Mouse (Mus musculus) lung, postnatal 0 days (tissue): Measurements from ENCODE around the gene Dtnbp1. TPM values are rescaled to one million over a fixed set of nuclear protein-coding genes. Genes with fewer than 3 reads are reported as not detected.

ENCODE experiments used
- ATAC-seq: fragments of 200-750 bp; cut with Nextera tagmentation; 2 replicates; pipeline ENCODE4 v1.8.0; 2017; ENCODE audit warnings: moderate library complexity
- DNase-seq: peaks from one replicate; pipeline ENCODE4 v3.0.0-alpha.2; 2016; ENCODE audit warnings: low spot score
- H3K27ac ChIP-seq: fragments of 300-500 bp; sonication (generic); 2 replicates; pipeline ENCODE4 v1.5.1; 2014; ENCODE audit warnings: antibody characterized with exemption, mild to moderate bottlenecking, low read length, mixed read lengths
- H3K27me3 ChIP-seq: fragments of 300-500 bp; sonication (generic); replicated peaks from 2 replicates; pipeline ENCODE4 v1.6.1; 2014; ENCODE audit warnings: low read length, mixed read lengths; ENCODE audit not compliant: insufficient read depth
- H3K36me3 ChIP-seq: fragments of 300-500 bp; sonication (generic); 2 replicates; pipeline ENCODE4 v1.6.1; 2014; ENCODE audit warnings: low read length, mixed read lengths; ENCODE audit not compliant: insufficient read depth
- H3K4me1 ChIP-seq: fragments of 300-500 bp; sonication (generic); 2 replicates; pipeline ENCODE4 v1.6.1; 2014; ENCODE audit warnings: antibody characterized with exemption, low read depth, low read length, mixed read lengths; ENCODE audit not compliant: insufficient read depth
- H3K4me2 ChIP-seq: fragments of 300-500 bp; sonication (generic); replicated peaks from 2 replicates; pipeline ENCODE4 v1.6.1; 2014; ENCODE audit warnings: low read depth, mild to moderate bottlenecking, low read length, moderate library complexity, mixed read lengths
- H3K4me3 ChIP-seq: fragments of 300-500 bp; sonication (generic); 2 replicates; pipeline ENCODE4 v1.5.1; 2014; ENCODE audit warnings: low read depth, low read length
- H3K9ac ChIP-seq: fragments of 300-500 bp; sonication (generic); replicated peaks from 2 replicates; pipeline ENCODE4 v1.6.1; 2014; ENCODE audit warnings: low read depth, mild to moderate bottlenecking
- H3K9me3 ChIP-seq: fragments of 300-500 bp; sonication (generic); 2 replicates; pipeline ENCODE4 v1.6.1; 2016; ENCODE audit warnings: low read length, mixed read lengths
- CTCF ChIP-seq: IDR thresholded peaks from 2 replicates; pipeline ENCODE4 v1.5.1; 2016; ENCODE audit warnings: antibody characterized with exemption, mild to moderate bottlenecking
- EP300 ChIP-seq: IDR thresholded peaks from 2 replicates; pipeline ENCODE4 v1.6.1; 2016; ENCODE audit warnings: antibody characterized with exemption, mild to moderate bottlenecking, control low read depth
- WGBS: fragments of 180-500 bp; shearing (Covaris S2); extraction: QIAGEN DNeasy Blood & Tissue Kit; methylation state at CpG from one replicate; pipeline ENCODE4 v1.1.7; 2014; 5-methylcytosine and 5-hydroxymethylcytosine counted together
- polyA plus RNA-seq: library from polyadenylated mRNA; unstranded; fragments of >200 nt; fragmentation: Nextera tagmentation; extraction: Ambion mirVana; gene quantifications from 2 replicates; pipeline ENCODE4 v1.2.1, GENCODE M21; 2015

Gene Dtnbp1
- polyA plus RNA-seq, 1 experiment from 2014 or later: 60.0 TPM

DNA sequence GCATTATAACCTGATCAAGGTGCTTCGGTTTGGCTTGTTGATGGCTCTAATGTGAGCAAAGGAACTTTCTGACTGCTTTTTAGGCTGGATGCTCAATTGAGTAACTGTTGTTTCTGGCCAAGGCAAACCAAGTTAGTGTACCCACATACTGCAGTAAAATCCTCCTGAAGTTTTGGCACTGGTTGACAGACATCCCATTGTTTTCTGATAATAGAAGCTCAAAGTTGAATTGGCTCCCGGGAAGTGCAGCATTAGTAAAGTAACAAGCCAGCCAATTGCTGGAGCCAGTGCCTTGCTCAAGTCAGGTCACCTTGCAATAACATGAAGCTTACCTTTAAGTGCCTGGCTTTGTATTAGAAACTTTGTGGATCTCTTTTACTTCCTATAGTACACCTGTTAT lies 111.3 kb downstream of the Dtnbp1 start:
- no peaks in the 10 kb centered on the region for H3K36me3 ChIP-seq
- H3K4me2 ChIP-seq: no peak overlapping the region
- no peaks in the 10 kb centered on the region for H3K27me3 ChIP-seq
- 83% methylated on average over 2 of the region's 2 CpGs for WGBS
- no peak for TF ChIP-seq EP300
- TF ChIP-seq CTCF: no peak
- H3K9ac ChIP-seq: no peak overlapping the region
- no peaks in the 10 kb centered on the region; the same call in 1 of the 2 replicates for H3K4me1 ChIP-seq
- DNase-seq: no peak
- no peaks in the 10 kb centered on the region for H3K9me3 ChIP-seq
- H3K4me3 ChIP-seq: no peak overlapping the region
- H3K27ac ChIP-seq: no peak overlapping the region
- ATAC-seq: no peak

DNA sequence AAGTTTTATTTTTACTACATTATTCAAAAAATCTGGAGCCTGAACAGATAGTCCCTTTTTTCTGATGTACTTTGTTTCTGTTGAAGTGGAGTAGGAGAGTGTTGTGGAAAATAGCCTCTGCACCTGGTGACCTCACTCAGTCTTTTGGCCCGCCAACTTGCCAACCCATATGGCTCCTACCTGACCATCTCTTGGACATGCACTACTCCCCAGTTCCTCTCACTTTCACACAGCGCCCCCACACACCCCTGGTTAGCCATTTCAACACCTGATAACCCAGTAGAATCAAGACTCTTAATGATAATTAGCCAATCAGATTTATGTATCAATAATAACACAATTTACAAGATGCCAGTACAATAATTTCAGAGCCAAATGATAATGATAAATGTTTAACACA lies 115.7 kb downstream of the Dtnbp1 start:
- H3K4me3 ChIP-seq: no peak overlapping the region
- TF ChIP-seq CTCF (no peak), EP300 (no peak)
- H3K4me2 ChIP-seq: no peak overlapping the region
- no peak overlapping the region for H3K9ac ChIP-seq
- 96% methylated on average over 2 of the region's 2 CpGs for WGBS
- no peaks in the 10 kb centered on the region for H3K27me3 ChIP-seq
- H3K4me1 ChIP-seq: no peaks in the 10 kb centered on the region; the same call in 1 of the 2 replicates
- ATAC-seq (no peak), DNase-seq (no peak)
- no peaks in the 10 kb centered on the region for H3K9me3 ChIP-seq
- H3K27ac ChIP-seq: no peak overlapping the region
- no peaks in the 10 kb centered on the region for H3K36me3 ChIP-seq

DNA sequence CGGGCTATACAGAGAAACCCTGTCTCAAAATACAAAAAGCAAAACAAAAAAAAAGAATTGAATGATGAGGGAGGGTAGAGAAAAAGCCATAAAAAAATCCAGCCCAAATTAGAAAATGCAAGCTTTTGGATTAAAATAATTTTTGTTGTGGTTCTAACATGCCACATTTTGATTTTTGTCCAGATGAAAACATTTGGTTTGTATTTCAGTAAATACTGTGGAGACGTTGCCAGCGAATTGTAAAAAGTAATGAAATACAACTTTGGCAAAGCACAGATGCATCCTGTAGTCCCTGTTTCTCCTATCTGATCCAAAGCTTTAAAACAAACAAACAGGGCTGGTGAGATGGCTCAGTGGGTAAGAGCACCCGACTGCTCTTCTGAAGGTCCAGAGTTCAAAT lies 120.9 kb downstream of the Dtnbp1 start:
- no peaks in the 10 kb centered on the region for H3K36me3 ChIP-seq
- H3K4me3 ChIP-seq: no peak overlapping the region
- no peak overlapping the region for H3K9ac ChIP-seq
- H3K27ac ChIP-seq: no peak overlapping the region
- no peak for TF ChIP-seq CTCF
- 80% methylated on average over 4 of the region's 4 CpGs for WGBS
- no peaks in the 10 kb centered on the region for H3K27me3 ChIP-seq
- no peaks in the 10 kb centered on the region; the same call in 1 of the 2 replicates for H3K4me1 ChIP-seq
- H3K4me2 ChIP-seq: no peak overlapping the region
- ATAC-seq (no peak), DNase-seq (no peak)
- no peaks in the 10 kb centered on the region for H3K9me3 ChIP-seq

DNA sequence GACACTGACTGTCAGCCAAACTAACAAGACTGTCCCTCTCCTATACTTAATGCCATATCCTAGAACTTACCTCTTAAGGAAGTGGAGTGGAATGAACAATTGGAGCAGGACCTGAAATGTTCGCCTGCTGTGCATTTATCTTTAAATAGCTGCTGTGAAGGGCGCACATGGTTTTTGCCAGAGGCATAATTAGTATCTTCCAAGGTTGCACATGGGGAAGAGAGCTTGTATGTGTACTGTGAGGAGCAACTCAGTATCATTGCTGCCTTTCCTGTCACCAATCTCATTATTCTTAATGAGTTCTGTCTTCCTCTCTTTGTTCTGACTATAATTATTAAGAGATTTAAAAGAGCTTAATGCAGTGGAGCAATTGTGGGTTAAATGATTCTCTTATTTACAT lies 125.1 kb downstream of the Dtnbp1 start:
- WGBS: 78% methylated on average over 2 of the region's 2 CpGs
- no peak for DNase-seq
- no peak for ATAC-seq
- no peaks in the 10 kb centered on the region for H3K4me1 ChIP-seq
- no peak overlapping the region for H3K4me2 ChIP-seq
- H3K36me3 ChIP-seq: no peaks in the 10 kb centered on the region
- H3K9ac ChIP-seq: no peak overlapping the region
- no peak overlapping the region for H3K27ac ChIP-seq
- no peaks in the 10 kb centered on the region for H3K9me3 ChIP-seq
- H3K4me3 ChIP-seq: no peak overlapping the region
- no peaks in the 10 kb centered on the region for H3K27me3 ChIP-seq
- no peak for TF ChIP-seq CTCF
- TF ChIP-seq EP300: no peak

Other genes with a start within 250 kb of the Dtnbp1 start
- 0.07 TPM in 1 of 2 replicates, not detected in the other for gene Gm9817, start 76.5 kb upstream of the Dtnbp1 start, polyA plus RNA-seq